Mouse (Mus musculus) hindlimb bud, embryonic 11.5 days (tissue): ENCODE data around the gene Bbs2.
"Not testable (repeated sequence)": the region's sequence is repeated elsewhere in the genome, so short reads cannot be mapped to it uniquely, and the experiment has no call there.

ENCODE experiments used
- DNase-seq: peaks from one replicate; pipeline ENCODE4 v3.0.0-alpha.2; 2012; ENCODE audit warnings: low read depth, low spot score; ENCODE audit errors: extremely low spot score

Gene Bbs2

GRCm38 (mm10) chr8:94104146-94104545 lies 5.4 kb upstream of the Bbs2 start:
- no peak for DNase-seq

- DNase-seq: no peak
These were observed 268 bp upstream of the Bbs2 start for GRCm38 (mm10) chr8:94098996-94099395.

- no peak for DNase-seq
These were observed 4.4 kb downstream of the Bbs2 start for GRCm38 (mm10) chr8:94094281-94094680.

- DNase-seq: no peak
These were observed 5.9 kb downstream of the Bbs2 start for GRCm38 (mm10) chr8:94092848-94093247.

- DNase-seq: no peak
These were observed 9.0 kb downstream of the Bbs2 start for GRCm38 (mm10) chr8:94089715-94090114.

- no peak for DNase-seq
These were observed 10.8 kb downstream of the Bbs2 start for GRCm38 (mm10) chr8:94087964-94088363.

- DNase-seq: no peak
These were observed 22.1 kb downstream of the Bbs2 start for GRCm38 (mm10) chr8:94076461-94077192.

- no peak for DNase-seq
These were observed 29.9 kb downstream of the Bbs2 start for GRCm38 (mm10) chr8:94068793-94069192.

GRCm38 (mm10) chr8:94066121-94066863 lies 32.4 kb downstream of the Bbs2 start:
- DNase-seq: no peak

- peak; percentile 26 for DNase-seq
These were observed 41.4 kb downstream of the Bbs2 start for GRCm38 (mm10) chr8:94057157-94057854.

- no peak for DNase-seq
These were observed 46.0 kb downstream of the Bbs2 start for GRCm38 (mm10) chr8:94052696-94053095.

- no peak for DNase-seq
These were observed 50.9 kb downstream of the Bbs2 start for GRCm38 (mm10) chr8:94047845-94048244.

GRCm38 (mm10) chr8:94037806-94038205 lies 60.9 kb downstream of the Bbs2 start:
- no peak for DNase-seq

- peak; percentile 98 for DNase-seq
These were observed 61.7 kb downstream of the Bbs2 start, which contains the start of the genes Nudt21 and Ogfod1 for GRCm38 (mm10) chr8:94036944-94037524. Gene Nudt21 (minus strand): TSS chr8:94037031. Gene Ogfod1 (plus strand): TSS chr8:94037198.

GRCm38 (mm10) chr8:94036541-94036940 lies 62.2 kb downstream of the Bbs2 start:
- DNase-seq: not testable (repeated sequence)

- no peak for DNase-seq
These were observed 63.5 kb downstream of the Bbs2 start for GRCm38 (mm10) chr8:94035200-94035599.

GRCm38 (mm10) chr8:94033601-94034000 lies 65.1 kb downstream of the Bbs2 start:
- no peak for DNase-seq

GRCm38 (mm10) chr8:94029701-94030100 lies 69.0 kb downstream of the Bbs2 start:
- DNase-seq: no peak

GRCm38 (mm10) chr8:94023916-94024315 lies 74.8 kb downstream of the Bbs2 start:
- no peak for DNase-seq
